Mouse (Mus musculus) kidney, adult 8-10 months (tissue): ENCODE measurements at regions not wholly inside any gene's neighbourhood (a gene's known extent, or its start where the extent isn't known, plus 50 kb on each side); places are given as distances from the start of the nearest gene placed in this dataset.

Source experiments
- DNase-seq, 2 experiments: peaks; one replicate each; pipeline ENCODE4 v3.0.0; 2022

- DNase-seq, result no peak
These were observed 212.4 kb downstream of the Srbd1 start for GRCm38 (mm10) chr17:85932360-85933132.

- DNase-seq, result no peak
These were observed 213.0 kb downstream of the Srbd1 start for GRCm38 (mm10) chr17:85931955-85932354.

GRCm38 (mm10) chr17:85930789-85931188, 214.2 kb downstream of the Srbd1 start:
- DNase-seq, result no peak

GRCm38 (mm10) chr17:85930331-85930730, 214.6 kb downstream of the Srbd1 start:
- no peak for DNase-seq

GRCm38 (mm10) chr17:85929699-85930286, 215.2 kb downstream of the Srbd1 start:
- no peak for DNase-seq

- peak in 1 of 2 experiments; percentile 9 for DNase-seq
These were observed 216.4 kb downstream of the Srbd1 start for GRCm38 (mm10) chr17:85928543-85928942.

GRCm38 (mm10) chr17:85927261-85927660, 217.7 kb downstream of the Srbd1 start:
- no peak for DNase-seq

GRCm38 (mm10) chr17:85926044-85926443, 218.9 kb downstream of the Srbd1 start:
- no peak for DNase-seq

- no peak for DNase-seq
These were observed 223.7 kb downstream of the Srbd1 start for GRCm38 (mm10) chr17:85921219-85921673.

- DNase-seq, result no peak
These were observed 225.1 kb downstream of the Srbd1 start for GRCm38 (mm10) chr17:85919868-85920267.

- DNase-seq, result no peak
These were observed 227.8 kb upstream of the Six2 start for GRCm38 (mm10) chr17:85915870-85916269.

- no peak for DNase-seq
These were observed 226.0 kb upstream of the Six2 start for GRCm38 (mm10) chr17:85914062-85914461.

GRCm38 (mm10) chr17:85908709-85909108, 220.6 kb upstream of the Six2 start:
- no peak for DNase-seq

- DNase-seq, result no peak
These were observed 218.6 kb upstream of the Six2 start for GRCm38 (mm10) chr17:85906597-85907187.

- DNase-seq, result no peak
These were observed 214.5 kb upstream of the Six2 start for GRCm38 (mm10) chr17:85902575-85902974.

GRCm38 (mm10) chr17:85899096-85899495, 211.0 kb upstream of the Six2 start:
- peak in 1 of 2 experiments; percentile 3 for DNase-seq

GRCm38 (mm10) chr17:85895978-85896377, 207.9 kb upstream of the Six2 start:
- DNase-seq, result no peak

- DNase-seq, result no peak
These were observed 203.2 kb upstream of the Six2 start for GRCm38 (mm10) chr17:85891243-85891642.

GRCm38 (mm10) chr17:85889746-85890532, 201.9 kb upstream of the Six2 start:
- no peak for DNase-seq

- DNase-seq, result no peak
These were observed 200.7 kb upstream of the Six2 start for GRCm38 (mm10) chr17:85888568-85889398.

GRCm38 (mm10) chr17:85886675-85887074, 198.6 kb upstream of the Six2 start:
- DNase-seq, result no peak

GRCm38 (mm10) chr17:85886237-85886636, 198.2 kb upstream of the Six2 start:
- no peak for DNase-seq
